Mouse (Mus musculus): ENCODE measurements at regions not wholly inside any gene's neighbourhood (a gene's known extent, or its start where the extent isn't known, plus 50 kb on each side); places are given as distances from the start of the nearest gene placed in this dataset.

- TF ChIP-seq CTCF (IDR thresholded peaks at IDR 0.05; ENCODE audit: low read depth, low read length), result no peak
- TF ChIP-seq POLR2A (IDR thresholded peaks at IDR 0.05; ENCODE audit: insufficient read depth, low read length), result no peak
Measured at GRCm38 (mm10) chr15:63662183-63662582, 182.8 kb downstream of the Gsdmc2 start.
